Mouse (Mus musculus) granulocyte monocyte progenitor cell, adult 5-6 weeks (primary cell): ENCODE results near the gene Hao2. TPM values are rescaled to one million over a fixed set of nuclear protein-coding genes. Genes with fewer than 3 reads are reported as not detected.

Experiments
- ATAC-seq: replicated peaks from 2 replicates; pipeline ENCODE4 v1.8.0; 2016; ENCODE audit warnings: mild to moderate bottlenecking, moderate TSS enrichment, inconsistent platforms; ENCODE audit not compliant: poor library complexity, severe bottlenecking
- total RNA-seq, 2 experiments: library from RNA; stranded (forward) in 1 of 2; stranded (reverse) in 1 of 2; fragments of 200-712, 200-1000 nt in 1 of 2; fragments of >200 nt in 1 of 2; fragmentation: Nextera tagmentation in 1 of 2; gene quantifications; 2 replicates each; pipeline ENCODE4 v1.2.3; 2014 to 2017

The Hao2 gene
- total RNA-seq (2014; fragmentation: Nextera tagmentation) (not detected in 2 replicates), total RNA-seq (2017) (not detected in 2 replicates)

- ATAC-seq: no peak
Measured at GRCm38 (mm10) chr3:98893057-98893772, at the start of gene Hao2. TSS of gene Hao2 (minus strand) at chr3:98893239.

GRCm38 (mm10) chr3:98941601-98942000 is 48.6 kb upstream of the Hao2 start:
- ATAC-seq: no peak

- ATAC-seq: no peak
Measured at GRCm38 (mm10) chr3:98941066-98941551, 48.1 kb upstream of the Hao2 start.

- ATAC-seq: no peak
Measured at GRCm38 (mm10) chr3:98940225-98940624, 47.2 kb upstream of the Hao2 start.

- no peak for ATAC-seq
Measured at GRCm38 (mm10) chr3:98936446-98936845, 43.4 kb upstream of the Hao2 start.

- ATAC-seq: no peak
Measured at GRCm38 (mm10) chr3:98934601-98935000, 41.6 kb upstream of the Hao2 start.

GRCm38 (mm10) chr3:98934041-98934440 is 41.0 kb upstream of the Hao2 start:
- ATAC-seq: no peak

- no peak for ATAC-seq
Measured at GRCm38 (mm10) chr3:98932421-98932820, 39.4 kb upstream of the Hao2 start.

GRCm38 (mm10) chr3:98931836-98932235 is 38.8 kb upstream of the Hao2 start:
- ATAC-seq: no peak

- no peak for ATAC-seq
Measured at GRCm38 (mm10) chr3:98920417-98920816, 27.4 kb upstream of the Hao2 start.

- no peak for ATAC-seq
Measured at GRCm38 (mm10) chr3:98917260-98917659, 24.2 kb upstream of the Hao2 start.

GRCm38 (mm10) chr3:98916856-98917255 is 23.8 kb upstream of the Hao2 start:
- no peak for ATAC-seq

- peak; percentile 35; the same call in 1 of the 2 replicates for ATAC-seq
Measured at GRCm38 (mm10) chr3:98915659-98916058, 22.6 kb upstream of the Hao2 start.

- ATAC-seq: no peak
Measured at GRCm38 (mm10) chr3:98913591-98913990, 20.6 kb upstream of the Hao2 start.

- no peak for ATAC-seq
Measured at GRCm38 (mm10) chr3:98897606-98898005, 4.6 kb upstream of the Hao2 start.

GRCm38 (mm10) chr3:98895071-98895601 is 2.1 kb upstream of the Hao2 start:
- ATAC-seq: no peak

- no peak for ATAC-seq
Measured at GRCm38 (mm10) chr3:98890430-98890829, 2.6 kb downstream of the Hao2 start.

- no peak for ATAC-seq
Measured at GRCm38 (mm10) chr3:98888206-98888605, 4.8 kb downstream of the Hao2 start.

GRCm38 (mm10) chr3:98880831-98881230 is 12.2 kb downstream of the Hao2 start:
- ATAC-seq: no peak

GRCm38 (mm10) chr3:98880216-98880615 is 12.8 kb downstream of the Hao2 start:
- ATAC-seq: no peak

GRCm38 (mm10) chr3:98868219-98868618 is 24.8 kb downstream of the Hao2 start:
- no peak for ATAC-seq

- no peak for ATAC-seq
Measured at GRCm38 (mm10) chr3:98862800-98863199, 30.2 kb downstream of the Hao2 start.
